Comparison of ENCODE assay signal across 15 mouse cellular contexts in genomic region chr2:29266810-29267209, GRCm38 (mm10). TPM values are rescaled to one million over a fixed set of nuclear protein-coding genes. Genes with fewer than 3 reads are reported as not detected.
DNase-seq lines count a peak whose midpoint lies in the region; ATAC-seq and TF ChIP-seq lines count a peak whose summit lies in the region.
"Had no signal": no experiment of that assay in that cellular context is flagged by ENCODE, and none has a peak within 500 bp of the region (broad histone marks: within the 10 kb centered on the region; RNA-seq: fewer than 3 reads in every experiment).

No protein-coding gene starts in this region.

- H3K27ac ChIP-seq in layer of hippocampus, adult 2 months, result peak overlapping the region; percentile 73
- H3K27ac ChIP-seq in hindbrain, embryonic 10.5 days, result peak overlapping the region; percentile 56; the same call in 1 of the 2 replicates
- 0 out of 2 replicates have a peak overlapping the region, but pooled peaks have one; percentile 42 for H3K27ac ChIP-seq in midbrain, embryonic 15.5 days
- H3K27ac ChIP-seq: kidney, embryonic 15.5 days; liver, embryonic 15.5 days had no signal

- peak in 1 of 2 experiments; percentile 22 for DNase-seq in layer of hippocampus, adult 2 months (ENCODE audit: low spot score in 2 of 2)
- DNase-seq in layer of hippocampus, adult 8-10 months (ENCODE audit: low spot score in 2 of 2), result no peak
- peak; percentile 48 for DNase-seq in cerebellum, postnatal 14 days
- no peak for DNase-seq in hindbrain, embryonic 10.5 days (ENCODE audit: low spot score)
- no peak for DNase-seq in urinary bladder, postnatal 10 days (ENCODE audit: low spot score)
- no peak for DNase-seq in heart, postnatal 36 days
- no peak for DNase-seq in gastrocnemius, postnatal 14 days
- DNase-seq: adrenal gland, postnatal 10 days; spleen, adult 18-20 months; thymus, adult 18-20 months had no signal

- H3K9ac ChIP-seq in midbrain, embryonic 15.5 days, result no peak overlapping the region
- H3K9ac ChIP-seq: kidney, embryonic 15.5 days; liver, embryonic 15.5 days had no signal

- no peak overlapping the region for H3K4me2 ChIP-seq in midbrain, embryonic 15.5 days
- H3K4me2 ChIP-seq: kidney, embryonic 15.5 days; liver, embryonic 15.5 days had no signal

- peaks cover 24% of the 10 kb centered on the region for H3K4me1 ChIP-seq in hindbrain, embryonic 10.5 days (replicated peaks)
- peaks cover 16% of the 10 kb centered on the region for H3K4me1 ChIP-seq in midbrain, embryonic 15.5 days
- H3K4me1 ChIP-seq: liver, embryonic 15.5 days had no signal

- H3K27me3 ChIP-seq in hindbrain, embryonic 10.5 days (ENCODE audit: insufficient read depth, poor library complexity, severe bottlenecking), result no peaks in the 10 kb centered on the region; the same call in 1 of the 2 replicates
- no peaks in the 10 kb centered on the region for H3K27me3 ChIP-seq in midbrain, embryonic 15.5 days (replicated peaks)

- 29% methylated on average over 4 of the region's 4 CpGs for WGBS in hindbrain, embryonic 10.5 days
- WGBS in midbrain, embryonic 15.5 days, result 18% methylated on average over 4 of the region's 4 CpGs

- no peak for ATAC-seq in midbrain, embryonic 15.5 days (replicated peaks)
- ATAC-seq: CD4-positive, CD25-positive, alpha-beta regulatory T cell, adult 4 months; Patski had no signal

- H3K4me3 ChIP-seq in layer of hippocampus, adult 2 months, result no peak overlapping the region
- H3K4me3 ChIP-seq in hindbrain, embryonic 10.5 days, result no peak overlapping the region
- H3K4me3 ChIP-seq in midbrain, embryonic 15.5 days, result no peak overlapping the region
- H3K4me3 ChIP-seq: kidney, embryonic 15.5 days; liver, embryonic 15.5 days had no signal

- no peaks in the 10 kb centered on the region for H3K36me3 ChIP-seq in hindbrain, embryonic 10.5 days
- H3K36me3 ChIP-seq in midbrain, embryonic 15.5 days (replicated peaks), result no peaks in the 10 kb centered on the region
- H3K36me3 ChIP-seq: kidney, embryonic 15.5 days; liver, embryonic 15.5 days had no signal

- no peaks in the 10 kb centered on the region for H3K9me3 ChIP-seq in hindbrain, embryonic 10.5 days
- no peaks in the 10 kb centered on the region for H3K9me3 ChIP-seq in midbrain, embryonic 15.5 days
- H3K9me3 ChIP-seq: kidney, embryonic 15.5 days; liver, embryonic 15.5 days had no signal

- peak; percentile 55 for TF ChIP-seq CTCF in layer of hippocampus, adult 2 months (conservative IDR thresholded peaks at IDR 0.05)

- intact Hi-C loops in heart, postnatal 36 days (cut with DNase I), result no loop called here
- intact Hi-C loops in gastrocnemius, postnatal 14 days (cut with DNase I; ENCODE audit: low total_unique reads), result no loop called here

RNA-seq across cellular contexts. Expression of gene Ntng2, which starts 14.0 kb away (rescaled TPM):
- total RNA-seq in layer of hippocampus, adult 2 months (2021), result 100 to 1,000 TPM; 111 TPM
- 100 to 1,000 TPM in 3 of 4 experiments, 10 to 100 TPM in 1; 94.3 to 106 (median 105) TPM for total RNA-seq in layer of hippocampus, adult 8-10 months (2022)
- polyA plus RNA-seq in hindbrain, embryonic 10.5 days (2016; fragmentation: Nextera tagmentation; extraction: Ambion mirVana), result 1.4 and 1.7 TPM in 2 replicates
- 13.4 and 14.6 TPM in 2 replicates for polyA plus RNA-seq in midbrain, embryonic 15.5 days (2015; fragmentation: Nextera tagmentation; extraction: Ambion mirVana)
- 1 to 10 TPM; 5.6 to 5.7 TPM for total RNA-seq in heart, postnatal 36 days (2021)
- 10 to 100 TPM; 24.2 to 28.2 TPM for total RNA-seq in gastrocnemius, postnatal 14 days (2021)

Comparison
In these comparisons a context has a peak if more than half of its experiments do, and no peak if none do; other contexts are left out.
1. DNase-seq: peak in cerebellum, postnatal 14 days (2 of 2); none in layer of hippocampus, adult 8-10 months (0 of 2), hindbrain, embryonic 10.5 days (single experiment), urinary bladder, postnatal 10 days (single experiment), heart, postnatal 36 days (0 of 2) and gastrocnemius, postnatal 14 days (single experiment).
2. Peak in every context shown above with its lines, with median percentiles within 50 percentile points of each other: H3K27ac ChIP-seq.